11 mouse cellular contexts compared by ENCODE assay signal in genomic region chr2:33986420-33986819, GRCm38 (mm10).
DNase-seq lines count a peak whose midpoint lies in the region; ATAC-seq and TF ChIP-seq lines count a peak whose summit lies in the region.
"Had no signal": no experiment of that assay in that cellular context is flagged by ENCODE, and none has a peak within 500 bp of the region (broad histone marks: within the 10 kb centered on the region; RNA-seq: fewer than 3 reads in every experiment).

No protein-coding gene starts in this region.

- ATAC-seq in hindbrain, embryonic 15.5 days (ENCODE audit: low FRiP score, low read depth), result peak; percentile 46; the same call in 1 of the 2 replicates
- ATAC-seq in midbrain, postnatal 0 days (ENCODE audit: low FRiP score), result peak; percentile 38; the same call in 1 of the 2 replicates

- H3K4me1 ChIP-seq in hindbrain, embryonic 15.5 days (replicated peaks), result peaks cover 21% of the 10 kb centered on the region
- no peaks in the 10 kb centered on the region for H3K4me1 ChIP-seq in midbrain, postnatal 0 days (ENCODE audit: insufficient read depth, low read length)
- H3K4me1 ChIP-seq in thymus, adult 2 months (replicated peaks; ENCODE audit: control insufficient read depth, insufficient read depth, low read length), result no peaks in the 10 kb centered on the region; the same call in 1 of the 2 replicates

- H3K36me3 ChIP-seq in hindbrain, embryonic 15.5 days, result no peaks in the 10 kb centered on the region
- H3K36me3 ChIP-seq in midbrain, postnatal 0 days (ENCODE audit: insufficient read depth, low read length), result no peaks in the 10 kb centered on the region
- H3K36me3 ChIP-seq in thymus, adult 2 months (ENCODE audit: control insufficient read depth, insufficient read depth, low read length), result no peaks in the 10 kb centered on the region
- H3K36me3 ChIP-seq: G1E had no signal

- intact Hi-C loops in heart, postnatal 14 days (cut with DNase I), result no loop called here

- peak overlapping the region; percentile 27; the same call in 1 of the 2 replicates for H3K4me2 ChIP-seq in hindbrain, embryonic 15.5 days
- 0 out of 2 replicates have a peak overlapping the region, but pooled peaks have one; percentile 10 for H3K4me2 ChIP-seq in midbrain, postnatal 0 days (ENCODE audit: low read depth, low read length, poor library complexity, severe bottlenecking)

- TF ChIP-seq CTCF in midbrain, postnatal 0 days (IDR thresholded peaks at IDR 0.05), result no peak
- no peak for TF ChIP-seq CTCF in thymus, adult 2 months (IDR thresholded peaks at IDR 0.05; ENCODE audit: borderline replicate concordance, control insufficient read depth, extremely low read depth, insufficient read depth, low read length, poor library complexity)

- DNase-seq in heart, adult 11 months, result peak; percentile 57
- no peak for DNase-seq in heart, postnatal 14 days
- peak; percentile 57 for DNase-seq in right cerebral cortex, adult 18-20 months
- DNase-seq in right cerebral cortex, postnatal 4 days, result no peak
- DNase-seq in midbrain, postnatal 0 days (ENCODE audit: low spot score), result peak; percentile 86
- DNase-seq in thymus, adult 2 months, result no peak
- no peak for DNase-seq in frontal cortex, postnatal 25 days (ENCODE audit: low spot score in 2 of 2)

- no peaks in the 10 kb centered on the region for H3K27me3 ChIP-seq in hindbrain, embryonic 15.5 days
- H3K27me3 ChIP-seq in midbrain, postnatal 0 days (ENCODE audit: insufficient read depth, low read length), result no peaks in the 10 kb centered on the region
- no peaks in the 10 kb centered on the region for H3K27me3 ChIP-seq in thymus, adult 2 months (ENCODE audit: control insufficient read depth, insufficient read depth, low read length)

- H3K9ac ChIP-seq in hindbrain, embryonic 15.5 days, result no peak overlapping the region
- no peak overlapping the region for H3K9ac ChIP-seq in midbrain, postnatal 0 days (replicated peaks; ENCODE audit: low read length, poor library complexity, severe bottlenecking)

- H3K27ac ChIP-seq in hindbrain, embryonic 15.5 days (replicated peaks), result no peak overlapping the region
- H3K27ac ChIP-seq in midbrain, postnatal 0 days (ENCODE audit: low read depth, low read length), result no peak overlapping the region
- no peak overlapping the region for H3K27ac ChIP-seq in thymus, adult 2 months (ENCODE audit: control insufficient read depth, insufficient read depth, low read length)
- H3K27ac ChIP-seq: macrophage had no signal

- H3K9me3 ChIP-seq in hindbrain, embryonic 15.5 days, result no peaks in the 10 kb centered on the region
- no peaks in the 10 kb centered on the region for H3K9me3 ChIP-seq in midbrain, postnatal 0 days (ENCODE audit: low read length)
- H3K9me3 ChIP-seq: G1E had no signal

- H3K4me3 ChIP-seq in hindbrain, embryonic 15.5 days, result no peak overlapping the region
- no peak overlapping the region for H3K4me3 ChIP-seq in midbrain, postnatal 0 days (ENCODE audit: low read depth, low read length)
- no peak overlapping the region for H3K4me3 ChIP-seq in thymus, adult 2 months (ENCODE audit: control insufficient read depth, insufficient read depth, low read length)
- H3K4me3 ChIP-seq: erythroblast, embryonic 14.5 days had no signal

- TF ChIP-seq POLR2A in thymus, adult 2 months (IDR thresholded peaks at IDR 0.05; ENCODE audit: control insufficient read depth, extremely low read depth, insufficient read depth, low read length, poor library complexity), result no peak

- whole genome bisulfite sequencing in hindbrain, embryonic 15.5 days, result 29% methylated on average over 4 of the region's 4 CpGs
- WGBS in midbrain, postnatal 0 days, result 22% methylated on average over 4 of the region's 4 CpGs
- WGBS in thymus, adult 2 months, result 57% methylated on average over 4 of the region's 4 CpGs

Comparison
In these comparisons a context has a peak if more than half of its experiments do, and no peak if none do; other contexts are left out.
1. DNase-seq: peak in heart, adult 11 months (single experiment), right cerebral cortex, adult 18-20 months (single experiment) and midbrain, postnatal 0 days (single experiment); none in heart, postnatal 14 days (0 of 2), right cerebral cortex, postnatal 4 days (single experiment), thymus, adult 2 months (single experiment) and frontal cortex, postnatal 25 days (0 of 2).